Mouse (Mus musculus): ENCODE measurements around the gene St5. TPM values are rescaled to one million over a fixed set of nuclear protein-coding genes. Genes with fewer than 3 reads are reported as not detected.

Gene St5
- total RNA-seq, 1 experiment from 2014 or later = 43.3 TPM

- no peak for DNase-seq
Observed at GRCm38 (mm10) chr7:109637391-109637790, 66.0 kb downstream of the St5 start.

GRCm38 (mm10) chr7:109636086-109636792 is 67.2 kb downstream of the St5 start:
- DNase-seq = no peak

- DNase-seq = no peak
Observed at GRCm38 (mm10) chr7:109633404-109634085, 69.9 kb downstream of the St5 start.

GRCm38 (mm10) chr7:109631330-109631729 is 72.1 kb downstream of the St5 start:
- no peak for DNase-seq

- DNase-seq = no peak
Observed at GRCm38 (mm10) chr7:109629871-109630778, 73.3 kb downstream of the St5 start.

- no peak for DNase-seq
Observed at GRCm38 (mm10) chr7:109628935-109629609, 74.3 kb downstream of the St5 start.

- DNase-seq = no peak
Observed at GRCm38 (mm10) chr7:109627851-109628250, 75.6 kb downstream of the St5 start.

- no peak for DNase-seq
Observed at GRCm38 (mm10) chr7:109622234-109622838, 81.1 kb downstream of the St5 start.

GRCm38 (mm10) chr7:109620967-109621366 is 82.4 kb downstream of the St5 start:
- DNase-seq = no peak

GRCm38 (mm10) chr7:109620288-109620687 is 83.1 kb downstream of the St5 start:
- no peak for DNase-seq

GRCm38 (mm10) chr7:109618721-109619120 is 84.7 kb downstream of the St5 start:
- peak; percentile 81 for DNase-seq

GRCm38 (mm10) chr7:109617838-109618237 is 85.6 kb downstream of the St5 start:
- peak; percentile 41 for DNase-seq

GRCm38 (mm10) chr7:109616034-109616979 is 87.1 kb downstream of the St5 start:
- peak; percentile 78 for DNase-seq

GRCm38 (mm10) chr7:109615601-109616000 is 87.8 kb downstream of the St5 start:
- no peak for DNase-seq

- DNase-seq = no peak
Observed at GRCm38 (mm10) chr7:109614939-109615338, 88.5 kb downstream of the St5 start.

- DNase-seq = no peak
Observed at GRCm38 (mm10) chr7:109613531-109614021, 89.8 kb downstream of the St5 start.

- DNase-seq = no peak
Observed at GRCm38 (mm10) chr7:109613051-109613450, 90.4 kb downstream of the St5 start.

GRCm38 (mm10) chr7:109612531-109612930 is 90.9 kb downstream of the St5 start:
- DNase-seq = no peak

- DNase-seq = no peak
Observed at GRCm38 (mm10) chr7:109610348-109610747, 93.1 kb downstream of the St5 start.

Data from adrenal gland, postnatal 25 days (tissue).